Mouse (Mus musculus) R1 (cell line): ENCODE measurements around the gene Rab5a.

Source experiments
- DNase-seq: peaks from one replicate; pipeline ENCODE4 v3.0.0-alpha.2; 2018; ENCODE audit warnings: low read depth, low spot score

Rab5a gene

GRCm38 (mm10) chr17:53543591-53544324, 64.7 kb downstream of the Rab5a start:
- no peak for DNase-seq

GRCm38 (mm10) chr17:53551306-53552299, 72.6 kb downstream of the Rab5a start:
- DNase-seq: peak; percentile 57

- peak; percentile 65 for DNase-seq
These were observed 75.1 kb downstream of the Rab5a start for GRCm38 (mm10) chr17:53554088-53554487.

GRCm38 (mm10) chr17:53554813-53555212, 75.8 kb downstream of the Rab5a start:
- DNase-seq: no peak
